Mouse (Mus musculus): ENCODE data around the gene Skap1.

Gene Skap1

DNA sequence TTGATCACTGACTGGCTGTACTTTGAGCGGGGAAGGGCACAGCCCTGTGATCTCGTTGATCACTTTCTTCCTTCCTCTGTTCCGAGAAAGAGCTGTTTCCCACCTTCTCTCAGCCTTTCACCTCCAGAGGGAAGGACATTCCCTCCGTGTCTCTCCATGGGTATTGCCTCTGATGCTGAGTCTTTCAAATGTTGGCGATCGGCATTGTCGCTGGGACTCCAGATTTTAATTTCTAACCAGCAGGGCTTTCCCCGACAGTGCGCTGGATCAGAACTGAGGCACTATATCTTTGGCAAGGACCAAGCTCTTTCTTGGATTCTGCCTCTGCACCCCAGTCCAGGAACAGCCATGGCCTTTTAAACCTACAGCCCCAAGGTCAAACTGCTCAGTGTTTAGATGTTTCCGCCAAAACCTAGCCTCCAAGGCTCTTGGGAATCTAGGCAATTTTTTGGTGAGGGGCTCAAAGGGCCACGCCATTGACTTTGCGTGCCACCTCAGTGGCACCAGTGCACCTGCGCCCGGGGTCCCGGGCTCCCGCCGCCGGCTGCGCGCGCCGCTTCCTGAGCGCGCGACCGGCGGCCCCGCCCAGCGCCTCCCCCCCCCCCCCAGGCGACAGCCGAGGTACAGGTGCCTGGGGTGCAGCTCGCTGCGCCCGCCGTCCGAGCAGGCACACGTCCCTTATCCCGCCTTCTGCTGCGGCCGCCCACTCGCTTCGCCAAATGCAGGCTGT lies at the start of gene Skap1:
Skap1 (plus strand) TSS at position 608 of the 730 bp plus-strand sequence.
- peak; percentile 85 for DNase-seq (ENCODE audit: low read depth, low spot score)

DNA sequence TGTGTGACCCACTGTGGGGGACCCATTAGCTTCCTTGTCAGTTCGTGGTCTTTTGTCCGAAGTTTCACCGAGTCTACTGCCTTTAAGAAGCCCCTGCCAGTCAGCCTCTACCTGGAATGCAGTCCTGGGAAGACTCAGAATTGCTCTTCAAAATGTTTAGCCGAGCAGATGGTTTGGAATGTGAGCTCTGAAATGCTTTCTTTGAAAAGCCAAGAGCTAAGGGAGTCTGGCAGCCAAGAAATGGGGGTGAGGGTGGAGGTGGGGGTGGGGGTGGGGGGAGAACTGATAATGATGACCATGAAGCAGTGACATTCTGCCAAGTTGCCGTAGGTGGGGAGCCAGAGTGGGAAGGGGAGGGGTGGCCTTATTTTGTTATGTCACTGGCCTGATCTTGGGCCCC lies 43.3 kb upstream of the Skap1 start:
- DNase-seq (ENCODE audit: low read depth, low spot score) = no peak

DNA sequence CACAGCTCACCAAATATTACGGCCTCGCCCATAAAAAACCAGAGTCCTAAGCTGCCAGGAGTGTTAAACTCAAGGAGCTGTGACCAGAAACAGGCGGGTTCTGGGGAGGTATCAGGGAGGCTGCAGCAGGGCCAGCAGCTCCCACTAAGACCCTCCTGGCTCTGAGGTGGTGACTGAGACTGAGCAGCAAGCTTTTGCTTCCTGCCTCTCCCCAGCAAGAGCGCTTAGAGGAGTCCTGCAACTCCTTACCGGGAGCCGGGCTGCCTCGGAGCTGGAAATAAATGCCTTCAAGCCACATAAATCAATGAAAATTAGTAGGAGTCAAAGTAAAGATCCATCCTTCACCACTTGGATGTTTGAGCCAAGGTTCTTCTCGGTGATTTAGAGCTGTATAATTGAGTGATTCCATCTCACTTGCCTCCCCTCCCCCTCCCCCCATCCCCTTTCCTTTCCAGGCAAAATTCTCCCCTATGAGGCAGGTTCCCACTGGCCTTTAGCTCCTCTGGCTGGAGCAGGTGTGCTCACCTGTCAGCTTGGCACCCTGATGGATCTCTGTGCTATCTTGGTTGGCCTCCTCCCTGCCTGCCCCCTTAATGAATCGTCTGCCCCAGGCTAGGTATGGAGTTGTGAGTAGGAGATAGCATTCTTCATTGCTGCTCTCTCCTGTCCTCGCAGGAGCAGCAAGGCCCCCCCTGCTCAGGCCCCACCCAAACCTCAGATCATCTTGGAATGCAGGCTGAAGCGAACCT lies 42.7 kb upstream of the Skap1 start:
- DNase-seq (ENCODE audit: low read depth, low spot score) = no peak

DNA sequence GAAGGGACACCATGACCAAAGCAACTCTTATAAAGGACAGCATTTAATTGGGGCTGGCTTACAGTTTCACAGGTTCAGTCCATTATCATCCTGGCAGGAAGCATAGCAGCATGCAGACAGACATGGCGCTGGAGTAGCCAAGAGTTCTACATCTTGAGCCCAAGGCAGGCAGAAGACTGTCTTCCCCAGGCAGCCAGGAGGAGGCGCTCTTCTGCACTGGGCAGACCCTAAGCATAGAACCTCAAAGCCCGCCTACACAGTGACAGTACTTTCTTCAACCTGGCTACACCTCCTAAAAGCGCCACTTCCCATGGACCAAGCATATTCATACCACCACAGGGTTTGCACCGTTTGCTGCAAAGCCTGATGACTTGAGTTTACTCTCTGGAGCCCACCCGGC lies 39.2 kb upstream of the Skap1 start:
- peak; percentile 43 for DNase-seq (ENCODE audit: low read depth, low spot score)

DNA sequence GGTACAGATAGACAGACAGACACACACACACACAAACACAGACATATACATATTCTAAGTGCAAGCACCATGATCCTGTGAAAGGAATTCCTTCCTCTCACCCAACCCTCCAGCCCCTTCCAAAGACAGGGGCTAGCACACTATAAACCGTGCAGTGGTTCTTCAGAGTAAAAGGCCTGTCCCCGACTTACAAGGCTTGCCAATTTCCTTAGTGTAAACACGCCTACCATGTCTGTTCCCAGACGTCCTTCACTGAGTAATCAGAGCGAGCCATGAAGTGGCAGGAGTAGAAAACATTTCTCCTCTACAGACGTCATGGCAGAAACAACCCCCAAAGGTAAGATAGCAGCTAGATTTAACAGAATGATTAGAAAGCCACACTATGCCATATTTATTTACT lies 38.2 kb upstream of the Skap1 start:
- DNase-seq (ENCODE audit: low read depth, low spot score) = no peak

DNA sequence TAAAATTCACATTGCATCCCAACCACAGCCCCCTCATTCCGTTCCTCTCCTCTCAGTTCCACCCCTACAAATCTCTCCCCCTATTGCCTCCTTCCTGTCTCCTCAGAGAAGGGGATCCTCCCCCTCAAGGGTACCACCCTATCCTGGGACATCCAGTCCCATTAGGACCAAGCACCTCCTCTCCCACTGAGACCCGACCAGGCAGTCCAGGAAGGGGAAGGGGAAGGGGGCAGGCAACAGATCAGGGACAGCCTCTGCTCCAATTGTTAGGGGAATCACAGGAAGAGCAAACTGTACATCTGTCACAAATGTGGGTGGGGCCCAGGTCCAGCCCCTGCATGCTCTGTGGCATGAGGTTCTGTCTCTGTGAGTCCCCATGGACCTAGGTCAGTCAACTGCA lies 37.6 kb upstream of the Skap1 start:
- DNase-seq (ENCODE audit: low read depth, low spot score) = no peak

DNA sequence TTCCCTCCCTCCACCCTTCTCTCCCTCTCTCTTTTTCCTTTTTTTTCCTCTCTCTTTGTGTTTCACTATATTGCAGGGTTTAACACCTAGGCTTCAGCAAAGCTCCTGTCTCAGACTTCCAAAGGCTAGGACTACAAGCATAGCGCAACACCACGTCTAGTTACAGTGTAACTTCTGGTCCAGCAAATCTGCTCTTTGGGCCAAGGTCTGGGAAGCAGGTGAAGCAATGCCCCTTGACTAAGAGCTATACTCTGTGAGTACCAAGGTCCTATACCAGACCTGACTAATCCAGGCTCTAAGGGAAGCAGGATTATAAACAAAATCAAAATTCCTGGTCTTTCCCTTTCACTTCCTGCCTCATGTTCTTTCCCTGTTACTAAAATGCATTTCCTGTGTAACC lies 35.3 kb upstream of the Skap1 start:
- no peak for DNase-seq (ENCODE audit: low read depth, low spot score)

DNA sequence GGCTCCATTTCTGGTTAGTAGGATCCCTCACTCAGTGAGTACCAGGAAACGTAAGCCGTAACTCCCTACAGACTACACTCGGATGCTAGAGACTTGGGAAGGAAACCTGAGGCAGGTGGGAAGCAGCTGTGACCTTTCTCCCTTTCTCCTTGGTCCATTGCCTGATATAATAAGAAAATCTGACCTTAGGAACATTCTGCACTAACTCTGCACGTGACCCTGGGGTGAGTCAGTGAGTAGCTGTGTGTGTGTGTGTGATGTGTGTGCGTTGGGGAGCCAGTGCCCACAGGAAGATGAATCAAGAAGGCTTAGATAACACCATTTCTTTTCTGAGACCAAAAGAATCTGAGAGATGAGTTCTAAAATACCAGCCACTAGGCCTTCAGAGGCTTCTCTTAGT lies 34.5 kb upstream of the Skap1 start:
- no peak for DNase-seq (ENCODE audit: low read depth, low spot score)

DNA sequence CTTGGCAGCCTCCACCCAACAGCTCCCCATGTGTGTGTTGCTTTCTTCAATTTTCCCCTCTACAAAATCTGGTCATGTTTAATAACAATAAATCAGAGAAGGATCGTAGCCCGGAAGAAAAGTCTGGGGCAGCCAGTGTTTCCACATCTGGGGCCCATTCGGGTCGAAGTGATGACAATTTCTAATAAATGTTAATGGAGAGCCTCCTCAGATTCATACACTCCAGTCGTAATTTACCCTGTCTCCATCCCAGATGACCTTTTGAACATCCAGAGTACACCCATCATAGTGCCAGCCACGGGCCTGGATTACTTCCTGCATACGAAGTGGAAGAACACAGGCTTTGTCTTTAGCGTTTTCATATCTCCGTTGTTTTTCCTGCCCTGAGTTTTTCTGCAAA lies 32.5 kb upstream of the Skap1 start:
- no peak for DNase-seq (ENCODE audit: low read depth, low spot score)

DNA sequence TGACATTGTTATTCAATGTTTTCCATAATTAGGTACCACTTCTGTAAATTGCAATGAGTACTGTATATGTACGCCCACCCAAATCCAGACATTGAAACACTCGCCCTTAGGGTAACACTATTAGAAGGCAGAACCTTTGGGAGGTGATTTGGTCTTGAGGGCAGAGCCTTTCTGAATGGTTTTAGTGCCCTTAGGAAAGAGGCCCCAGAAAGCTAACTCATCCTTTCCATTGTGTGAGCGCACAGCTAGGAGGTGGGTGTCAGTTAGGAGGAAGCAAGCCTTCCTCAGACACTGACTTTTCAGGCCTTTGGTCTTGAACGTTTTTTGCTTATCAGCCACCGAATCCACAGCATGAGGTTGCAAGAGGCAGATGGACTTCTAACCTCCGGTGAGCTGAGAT lies 29.5 kb upstream of the Skap1 start:
- DNase-seq (ENCODE audit: low read depth, low spot score) = peak; percentile 19

DNA sequence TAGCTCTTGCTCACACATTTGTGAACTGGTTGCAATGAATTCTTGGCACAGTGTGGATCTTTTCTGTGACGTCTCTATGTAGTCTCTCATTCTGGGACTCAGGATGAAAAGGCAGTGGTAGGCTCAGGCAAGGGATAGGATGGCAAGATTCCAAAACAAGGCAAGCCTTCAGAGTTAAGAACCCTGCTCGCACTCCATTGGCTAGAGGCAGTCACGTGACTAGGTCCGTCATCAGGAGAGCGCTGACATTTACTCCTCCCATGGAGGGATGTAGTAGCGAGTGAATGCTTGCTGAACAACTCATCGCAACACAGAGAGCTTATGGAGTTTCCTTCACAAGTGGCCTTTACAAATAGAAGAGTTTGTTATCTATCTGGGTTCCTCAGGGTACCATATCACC lies 27.9 kb upstream of the Skap1 start:
- no peak for DNase-seq (ENCODE audit: low read depth, low spot score)

DNA sequence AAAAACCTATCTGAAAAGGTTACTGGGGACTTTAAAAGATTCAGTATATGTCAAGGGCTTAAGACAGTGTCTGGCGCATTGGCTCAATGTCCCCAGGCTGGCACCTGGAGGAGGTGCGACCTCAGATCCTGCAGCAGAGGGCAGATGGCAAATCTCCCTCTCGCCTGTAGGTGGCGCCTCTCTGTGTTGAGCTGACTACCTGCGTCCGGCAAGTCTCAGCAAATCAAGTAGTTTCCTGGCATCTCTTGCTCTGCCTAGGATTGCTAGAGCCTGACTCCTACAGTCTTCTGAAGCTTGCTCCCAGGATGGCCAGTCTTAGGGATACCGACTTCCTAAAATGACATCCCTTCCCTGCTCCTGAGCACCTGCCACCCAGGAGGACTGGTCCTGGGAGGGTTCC lies 25.6 kb upstream of the Skap1 start:
- DNase-seq (ENCODE audit: low read depth, low spot score) = peak; percentile 84

DNA sequence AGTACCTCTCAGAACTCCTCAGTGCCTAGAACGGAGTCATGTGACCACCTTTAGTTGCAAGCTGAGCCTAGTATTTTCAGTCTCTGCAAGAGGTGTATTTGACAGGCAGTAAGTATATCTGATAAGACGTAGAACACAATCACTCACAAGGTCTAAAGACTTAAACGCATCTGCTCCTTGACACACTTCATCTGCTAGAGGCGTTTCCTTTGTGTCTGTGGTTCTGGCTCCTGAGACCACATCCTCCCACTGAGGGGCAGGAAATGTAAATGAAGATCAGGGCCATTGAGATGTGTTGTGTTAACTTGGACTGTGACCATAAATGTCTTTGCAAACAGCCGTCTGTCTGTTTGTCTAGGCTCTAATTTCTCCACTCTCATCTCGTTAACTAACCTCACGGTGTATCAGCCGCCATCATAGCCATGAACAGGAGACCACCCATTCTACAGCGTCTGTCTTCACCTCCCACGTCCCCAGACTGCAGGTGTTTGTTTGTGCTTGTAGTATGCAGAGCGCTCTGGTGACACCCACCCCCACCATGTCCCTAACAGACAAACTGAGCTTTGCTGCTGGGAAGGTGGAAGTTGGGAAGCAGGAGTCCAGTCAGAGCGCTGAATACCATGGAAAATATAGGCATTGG lies 22.7 kb upstream of the Skap1 start:
- DNase-seq (ENCODE audit: low read depth, low spot score) = peak; percentile 91

DNA sequence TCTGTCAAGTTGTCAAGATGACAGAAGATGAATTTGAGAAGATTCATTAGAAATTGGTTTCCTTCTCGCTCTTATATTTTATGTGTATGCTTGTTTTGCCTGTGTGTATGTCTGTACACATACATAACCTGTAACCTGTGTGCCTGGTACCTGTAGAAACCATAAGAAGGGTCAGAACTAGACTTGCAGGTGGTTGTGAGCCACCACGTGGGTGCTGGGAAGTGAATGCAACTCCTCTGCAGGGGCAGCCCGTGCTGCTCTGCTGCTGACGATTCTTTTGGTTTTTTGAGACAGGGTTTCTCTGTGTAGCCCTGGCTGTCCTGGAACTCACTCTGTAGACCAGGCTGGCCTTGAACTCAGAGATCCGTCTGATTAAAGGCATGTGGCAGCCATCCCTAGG lies 21.9 kb upstream of the Skap1 start:
- peak; percentile 39 for DNase-seq (ENCODE audit: low read depth, low spot score)

DNA sequence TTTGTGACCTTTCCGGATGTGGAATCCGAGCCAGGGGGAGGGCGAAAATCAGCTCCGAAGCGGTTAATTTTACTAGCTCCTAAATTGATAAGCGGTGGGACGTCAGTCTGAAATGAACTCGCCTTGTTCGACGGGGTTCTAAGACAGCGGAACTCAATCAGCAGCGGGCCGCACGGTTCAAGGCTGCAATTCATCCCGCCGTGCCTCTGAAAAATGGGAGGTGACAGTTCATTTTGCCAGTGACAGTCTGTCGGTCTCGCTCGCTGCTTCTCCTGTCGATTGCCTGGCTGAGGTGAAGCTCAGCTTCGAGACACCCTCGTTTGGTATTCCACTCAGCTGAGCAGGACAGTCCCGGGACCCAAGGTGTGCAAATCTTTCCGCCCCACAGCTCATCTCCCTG lies 16.5 kb upstream of the Skap1 start:
- DNase-seq (ENCODE audit: low read depth, low spot score) = no peak

DNA sequence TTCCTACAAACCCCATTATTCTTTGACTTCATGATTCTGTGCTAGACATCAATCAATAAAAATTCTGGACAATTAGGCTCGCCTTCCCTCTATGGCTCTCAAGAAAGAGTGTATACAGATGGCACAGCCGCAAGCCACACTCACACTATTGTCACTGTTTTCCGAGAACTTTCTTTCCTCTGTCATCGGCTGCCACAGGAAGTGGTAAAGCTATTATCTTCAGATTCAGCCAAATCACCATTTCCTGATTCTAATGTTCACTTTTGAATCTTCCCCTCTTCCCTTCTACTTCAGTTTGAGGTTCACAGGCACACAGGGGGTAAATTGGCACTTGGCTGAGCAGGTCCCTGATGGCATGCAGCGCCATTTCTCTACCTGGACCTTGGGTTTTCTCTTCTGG lies 9.3 kb upstream of the Skap1 start:
- DNase-seq (ENCODE audit: low read depth, low spot score) = peak; percentile 85

DNA sequence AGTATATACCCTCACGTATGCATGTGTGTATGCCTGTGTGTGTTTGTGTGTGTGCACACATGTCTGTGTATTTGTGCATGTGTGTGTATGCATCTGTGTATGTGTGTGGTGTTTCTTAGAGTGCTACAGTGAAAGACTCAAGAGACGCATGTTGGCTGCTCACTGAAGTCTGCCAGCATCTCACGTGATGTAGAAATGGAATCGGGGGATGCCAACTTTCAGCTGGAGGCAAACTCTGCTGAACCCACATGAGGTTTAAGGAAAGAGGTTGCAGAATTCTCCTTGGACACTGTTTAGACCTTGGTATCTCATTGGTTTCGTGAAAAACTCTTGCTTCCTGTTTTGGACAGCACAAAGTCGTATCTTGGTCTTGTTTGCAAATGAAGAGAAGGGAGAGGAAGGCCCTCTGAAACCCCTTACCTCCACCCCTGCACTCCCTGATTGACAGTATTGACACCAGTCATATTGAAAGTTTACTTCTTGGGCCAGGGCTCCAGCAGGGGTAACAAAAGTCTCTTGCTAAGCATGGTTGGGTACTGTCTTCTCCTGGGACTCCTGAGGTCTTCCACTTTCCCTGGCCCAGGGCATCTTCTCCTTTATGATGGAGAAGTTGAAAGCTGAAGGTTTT lies 8.6 kb upstream of the Skap1 start:
- DNase-seq (ENCODE audit: low read depth, low spot score) = peak; percentile 52

DNA sequence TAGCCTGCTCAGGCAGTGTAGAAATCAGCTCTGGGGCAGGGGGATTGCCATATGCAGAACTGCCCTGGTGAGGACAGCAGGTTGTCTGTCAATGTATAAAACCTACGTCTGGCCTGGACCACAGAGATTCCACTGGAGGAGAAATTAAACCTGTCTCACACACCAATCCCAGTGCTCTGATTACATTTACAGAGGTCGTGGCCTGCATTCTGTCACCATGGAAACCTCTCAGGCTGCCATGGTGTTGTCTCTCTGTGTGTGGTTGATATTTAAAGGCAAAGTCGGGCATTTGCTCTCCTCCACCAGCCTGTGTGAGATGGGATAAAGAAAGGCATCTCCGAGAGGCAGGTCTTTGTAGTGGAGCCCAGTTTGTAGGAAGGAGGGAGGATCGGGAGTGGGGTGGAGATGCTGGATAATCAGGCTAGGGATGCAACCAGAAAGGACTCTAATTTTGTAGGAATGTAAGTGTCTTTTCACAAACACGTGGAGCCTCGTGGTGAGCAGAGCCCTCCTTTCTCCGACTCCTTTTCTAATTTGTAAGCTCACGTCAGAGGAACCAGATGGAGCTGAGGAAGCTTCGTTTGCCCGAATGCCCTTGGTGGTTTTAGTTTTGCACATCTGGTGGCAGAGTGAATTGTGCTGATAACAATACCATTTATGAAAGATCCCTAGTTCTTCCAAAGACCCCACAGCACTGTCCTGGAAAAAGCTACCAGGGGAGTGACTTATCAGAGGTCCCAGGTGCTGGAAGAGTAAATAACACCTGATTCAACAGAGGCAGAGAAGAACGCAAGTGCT lies 7.7 kb upstream of the Skap1 start:
- peak; percentile 56 for DNase-seq (ENCODE audit: low read depth, low spot score)

DNA sequence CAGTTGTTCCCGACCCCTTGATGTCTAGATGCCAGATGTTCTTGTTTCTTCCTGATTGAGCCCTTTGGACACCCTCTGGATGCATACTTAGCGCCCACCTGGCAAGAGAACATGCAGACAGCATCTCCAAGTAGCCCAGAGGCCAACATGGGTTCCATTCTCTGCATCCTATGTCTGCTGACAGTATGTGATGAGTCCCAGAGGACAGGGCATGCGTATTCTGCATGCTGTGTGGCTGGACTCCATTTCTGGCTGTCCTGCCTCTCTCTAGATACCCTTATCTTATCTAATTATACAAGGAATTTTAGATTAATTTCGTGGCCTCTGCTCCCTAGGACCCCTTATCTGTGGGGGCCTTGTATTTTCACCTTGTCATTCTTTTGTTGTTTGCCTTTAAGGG lies 2.6 kb upstream of the Skap1 start:
- no peak for DNase-seq (ENCODE audit: low read depth, low spot score)

DNA sequence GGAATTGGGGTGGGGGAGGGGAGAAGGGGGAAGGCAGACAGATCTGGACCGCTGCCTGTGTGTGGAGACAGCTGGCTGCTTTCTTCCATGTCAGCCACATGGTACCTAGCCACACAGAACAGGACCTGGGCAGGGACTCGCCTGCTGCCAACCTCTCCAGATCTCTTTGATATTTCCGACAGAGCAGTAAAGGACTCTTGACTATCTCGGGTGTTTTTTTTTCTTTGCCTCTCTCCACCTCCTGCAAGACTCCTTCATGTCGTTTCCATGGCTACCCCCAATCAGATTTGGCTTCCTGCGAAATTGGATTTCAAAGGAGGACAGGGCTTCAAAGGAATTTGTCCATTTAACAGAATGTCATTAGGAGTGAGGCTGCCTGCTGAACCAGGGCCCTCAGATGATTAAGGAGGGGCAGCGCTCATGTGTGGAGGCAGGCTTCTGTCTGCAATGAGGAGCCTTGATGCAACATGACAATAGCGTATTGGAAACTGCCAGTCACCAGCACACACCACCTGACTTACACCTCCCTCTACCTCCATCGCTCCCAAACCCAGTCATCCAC lies 2.1 kb upstream of the Skap1 start:
- peak; percentile 78 for DNase-seq (ENCODE audit: low read depth, low spot score)

DNA sequence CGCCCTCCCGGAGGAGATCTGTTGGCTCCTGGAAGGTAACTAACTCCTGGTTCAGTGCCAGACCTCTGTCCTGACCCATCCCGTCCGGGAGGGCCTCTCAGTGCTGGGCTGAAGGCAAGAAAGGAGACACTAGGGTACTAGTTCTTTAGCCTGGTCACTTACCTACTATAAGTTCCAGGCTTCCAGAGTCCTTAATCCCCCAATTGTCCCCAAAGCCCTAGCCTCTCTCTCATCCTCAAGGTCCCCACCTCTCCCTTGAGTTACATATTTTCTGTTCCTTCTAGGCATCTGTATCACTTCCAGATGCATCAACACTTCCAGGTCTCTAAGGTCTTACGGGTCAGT lies 295 bp downstream of the Skap1 start:
- DNase-seq (ENCODE audit: low read depth, low spot score) = peak; percentile 31

All from CD4-positive helper T cell, adult 2 months (primary cell).